Mouse (Mus musculus): ENCODE measurements around the gene Olfr1364. TPM values are rescaled to one million over a fixed set of nuclear protein-coding genes. Genes with fewer than 3 reads are reported as not detected.
A peak's percentile ranks its signal among the peaks of the same experiment; 100 is the strongest.

Olfr1364 gene
- total RNA-seq (2017): not detected in 2 replicates

- no peak for ATAC-seq (replicated peaks; ENCODE audit: low read depth, poor library complexity, severe bottlenecking)
Observed at GRCm38 (mm10) chr13:21581659-21582058, at the start of gene Olfr1364. Gene Olfr1364 (minus strand): TSS chr13:21581759.

GRCm38 (mm10) chr13:21613922-21614321 lies 32.4 kb upstream of the Olfr1364 start, which contains the start of gene Olfr1362:
Gene Olfr1362 (minus strand): TSS chr13:21614022.
- no peak for ATAC-seq (replicated peaks; ENCODE audit: low read depth, poor library complexity, severe bottlenecking)

- no peak for ATAC-seq (replicated peaks; ENCODE audit: low read depth, poor library complexity, severe bottlenecking)
Observed at GRCm38 (mm10) chr13:21591618-21592017, 10.1 kb upstream of the Olfr1364 start.

GRCm38 (mm10) chr13:21559793-21560192 lies 21.8 kb downstream of the Olfr1364 start, which contains the start of gene Olfr1535:
Gene Olfr1535 (minus strand): TSS chr13:21559893.
- no peak for ATAC-seq (replicated peaks; ENCODE audit: low read depth, poor library complexity, severe bottlenecking)

- ATAC-seq (replicated peaks; ENCODE audit: low read depth, poor library complexity, severe bottlenecking): no peak
Observed at GRCm38 (mm10) chr13:21550416-21551110, 31.0 kb downstream of the Olfr1364 start.

GRCm38 (mm10) chr13:21549487-21549886 lies 32.1 kb downstream of the Olfr1364 start:
- ATAC-seq (replicated peaks; ENCODE audit: low read depth, poor library complexity, severe bottlenecking): no peak

- no peak for ATAC-seq (replicated peaks; ENCODE audit: low read depth, poor library complexity, severe bottlenecking)
Observed at GRCm38 (mm10) chr13:21542708-21543107, 38.9 kb downstream of the Olfr1364 start, which contains the start of gene Olfr1366. Gene Olfr1366 (minus strand): TSS chr13:21542808.

- ATAC-seq (replicated peaks; ENCODE audit: low read depth, poor library complexity, severe bottlenecking): peak; percentile 100
Observed at GRCm38 (mm10) chr13:21530781-21531201, 50.8 kb downstream of the Olfr1364 start, which contains the start of gene Zkscan8. Gene Zkscan8 (minus strand): TSS chr13:21531120.

- no peak for ATAC-seq (replicated peaks; ENCODE audit: low read depth, poor library complexity, severe bottlenecking)
Observed at GRCm38 (mm10) chr13:21530136-21530535, 51.4 kb downstream of the Olfr1364 start.

Other genes starting within 250 kb of the Olfr1364 start
- not detected in 2 replicates for gene Olfr1367, start 234.8 kb downstream of the Olfr1364 start, total RNA-seq (2017)
- gene Zscan12, start 218.9 kb downstream of the Olfr1364 start, total RNA-seq (2017): 9.0 and 12.3 TPM in 2 replicates
- 37.7 and 38.6 TPM in 2 replicates for gene Zkscan3, start 179.0 kb downstream of the Olfr1364 start, total RNA-seq (2017)
- gene Pgbd1, start 140.7 kb downstream of the Olfr1364 start, total RNA-seq (2017): 0.87 and 1.2 TPM in 2 replicates
- 18.6 and 27.6 TPM in 2 replicates for gene Zscan26, start 128.0 kb downstream of the Olfr1364 start, total RNA-seq (2017)
- gene Nkapl, start 113.2 kb downstream of the Olfr1364 start, total RNA-seq (2017): 0.19 TPM in 1 of 2 replicates, not detected in the other
- 0.73 and 1.4 TPM in 2 replicates for gene Zkscan4, start 102.9 kb downstream of the Olfr1364 start, total RNA-seq (2017)
- gene Gm10065, start 102.3 kb downstream of the Olfr1364 start, total RNA-seq (2017): not detected in 2 replicates
- 0.37 and 0.44 TPM in 2 replicates for gene AK157302, start 86.5 kb downstream of the Olfr1364 start, total RNA-seq (2017)
- 8.5 and 11.7 TPM in 2 replicates for gene Gm11273, start 80.3 kb downstream of the Olfr1364 start, total RNA-seq (2017)
- 12.4 and 14.7 TPM in 2 replicates for gene Zkscan8, start 50.6 kb downstream of the Olfr1364 start, total RNA-seq (2017)
- gene Olfr1366, start 39.0 kb downstream of the Olfr1364 start, total RNA-seq (2017): not detected in 2 replicates
- not detected in 2 replicates for gene Olfr1535, start 21.9 kb downstream of the Olfr1364 start, total RNA-seq (2017)
- not detected in 2 replicates for gene Olfr1362, start 32.3 kb upstream of the Olfr1364 start, total RNA-seq (2017)
- gene Olfr11, start 60.8 kb upstream of the Olfr1364 start, total RNA-seq (2017): not detected in 2 replicates
- gene Olfr1361, start 81.6 kb upstream of the Olfr1364 start, total RNA-seq (2017): not detected in 2 replicates
- not detected in 2 replicates for gene Olfr1360, start 95.6 kb upstream of the Olfr1364 start, total RNA-seq (2017)
- gene Olfr1359, start 116.4 kb upstream of the Olfr1364 start, total RNA-seq (2017): not detected in 2 replicates
- gene Hist1h2bl, start 134.4 kb upstream of the Olfr1364 start, total RNA-seq (2017): 401 and 517 TPM in 2 replicates
- gene Hist1h2ai, start 134.7 kb upstream of the Olfr1364 start, total RNA-seq (2017): 1,241 and 1,337 TPM in 2 replicates
- gene Hist1h3h, start 135.9 kb upstream of the Olfr1364 start, total RNA-seq (2017): 145 and 293 TPM in 2 replicates
- 379 and 469 TPM in 2 replicates for gene Hist1h2bm, start 140.3 kb upstream of the Olfr1364 start, total RNA-seq (2017)
- 469 and 581 TPM in 2 replicates for gene Hist1h4j, start 153.3 kb upstream of the Olfr1364 start, total RNA-seq (2017)
- 4,229 and 5,615 TPM in 2 replicates for gene Hist1h4k, start 168.7 kb upstream of the Olfr1364 start, total RNA-seq (2017)
- gene Hist1h2ak, start 172.1 kb upstream of the Olfr1364 start, total RNA-seq (2017): 950 and 1,047 TPM in 2 replicates
- 1,475 and 1,634 TPM in 2 replicates for gene Hist1h2bn, start 172.4 kb upstream of the Olfr1364 start, total RNA-seq (2017)
- gene Hist1h1b, start 198.9 kb upstream of the Olfr1364 start, total RNA-seq (2017): 1,123 and 1,267 TPM in 2 replicates
- gene Hist1h3i, start 201.6 kb upstream of the Olfr1364 start, total RNA-seq (2017): 252 and 264 TPM in 2 replicates
- gene Hist1h2an, start 205.5 kb upstream of the Olfr1364 start, total RNA-seq (2017): 413 and 544 TPM in 2 replicates
- 69.7 and 70.4 TPM in 2 replicates for gene Hist1h2bp, start 205.7 kb upstream of the Olfr1364 start, total RNA-seq (2017)
- 106 and 143 TPM in 2 replicates for gene Hist1h2bq, start 228.4 kb upstream of the Olfr1364 start, total RNA-seq (2017)
- 626 and 966 TPM in 2 replicates for gene Hist1h2ao, start 228.7 kb upstream of the Olfr1364 start, total RNA-seq (2017)
- 3,201 and 5,019 TPM in 2 replicates for gene Hist1h4m, start 230.0 kb upstream of the Olfr1364 start, total RNA-seq (2017)

Data from common myeloid progenitor, adult 5-6 weeks (primary cell).